Mouse (Mus musculus): ENCODE measurements around the gene Lnx1.

The Lnx1 gene

GRCm38 (mm10) chr5:74702766-74703165, at the start of gene Lnx1:
Gene Lnx1 (minus strand): TSS chr5:74702912.
- DNase-seq (ENCODE audit: low read depth, low spot score): no peak

GRCm38 (mm10) chr5:74750501-74750900, 47.8 kb upstream of the Lnx1 start:
- DNase-seq (ENCODE audit: low read depth, low spot score): no peak

GRCm38 (mm10) chr5:74747476-74747875, 44.8 kb upstream of the Lnx1 start:
- DNase-seq (ENCODE audit: low read depth, low spot score): no peak

GRCm38 (mm10) chr5:74740951-74741350, 38.2 kb upstream of the Lnx1 start:
- no peak for DNase-seq (ENCODE audit: low read depth, low spot score)

- DNase-seq (ENCODE audit: low read depth, low spot score): no peak
Measured at GRCm38 (mm10) chr5:74739435-74739834, 36.7 kb upstream of the Lnx1 start.

GRCm38 (mm10) chr5:74738312-74738711, 35.6 kb upstream of the Lnx1 start:
- no peak for DNase-seq (ENCODE audit: low read depth, low spot score)

GRCm38 (mm10) chr5:74733885-74734558, 31.3 kb upstream of the Lnx1 start:
- DNase-seq (ENCODE audit: low read depth, low spot score): no peak

- no peak for DNase-seq (ENCODE audit: low read depth, low spot score)
Measured at GRCm38 (mm10) chr5:74732613-74733012, 29.9 kb upstream of the Lnx1 start.

GRCm38 (mm10) chr5:74730601-74731000, 27.9 kb upstream of the Lnx1 start:
- no peak for DNase-seq (ENCODE audit: low read depth, low spot score)

GRCm38 (mm10) chr5:74729567-74729966, 26.9 kb upstream of the Lnx1 start:
- DNase-seq (ENCODE audit: low read depth, low spot score): no peak

GRCm38 (mm10) chr5:74728186-74728585, 25.5 kb upstream of the Lnx1 start:
- DNase-seq (ENCODE audit: low read depth, low spot score): no peak

GRCm38 (mm10) chr5:74727319-74727718, 24.6 kb upstream of the Lnx1 start:
- DNase-seq (ENCODE audit: low read depth, low spot score): no peak

GRCm38 (mm10) chr5:74725541-74725940, 22.8 kb upstream of the Lnx1 start:
- DNase-seq (ENCODE audit: low read depth, low spot score): no peak

- no peak for DNase-seq (ENCODE audit: low read depth, low spot score)
Measured at GRCm38 (mm10) chr5:74721816-74722215, 19.1 kb upstream of the Lnx1 start.

- no peak for DNase-seq (ENCODE audit: low read depth, low spot score)
Measured at GRCm38 (mm10) chr5:74720661-74721060, 17.9 kb upstream of the Lnx1 start.

GRCm38 (mm10) chr5:74716165-74716564, 13.5 kb upstream of the Lnx1 start:
- DNase-seq (ENCODE audit: low read depth, low spot score): no peak

- no peak for DNase-seq (ENCODE audit: low read depth, low spot score)
Measured at GRCm38 (mm10) chr5:74712811-74713210, 10.1 kb upstream of the Lnx1 start.

GRCm38 (mm10) chr5:74711988-74712387, 9.3 kb upstream of the Lnx1 start:
- no peak for DNase-seq (ENCODE audit: low read depth, low spot score)

GRCm38 (mm10) chr5:74711056-74711455, 8.3 kb upstream of the Lnx1 start:
- no peak for DNase-seq (ENCODE audit: low read depth, low spot score)

- DNase-seq (ENCODE audit: low read depth, low spot score): no peak
Measured at GRCm38 (mm10) chr5:74710181-74710580, 7.5 kb upstream of the Lnx1 start.

GRCm38 (mm10) chr5:74704460-74704790, 1.7 kb upstream of the Lnx1 start:
- peak; percentile 49 for DNase-seq (ENCODE audit: low read depth, low spot score)

GRCm38 (mm10) chr5:74703741-74704459, 1.2 kb upstream of the Lnx1 start:
- no peak for DNase-seq (ENCODE audit: low read depth, low spot score)

GRCm38 (mm10) chr5:74700918-74701317, 1.8 kb downstream of the Lnx1 start:
- DNase-seq (ENCODE audit: low read depth, low spot score): no peak
